Mouse (Mus musculus) E14TG2a.4 (cell line): ENCODE results near the gene Fbn1.

Experiments used
- CTCF ChIP-seq: conservative IDR thresholded peaks from 2 replicates; pipeline ENCODE4 v1.5.1; 2014; ENCODE audit warnings: low read length
- NANOG ChIP-seq: IDR thresholded peaks from 2 replicates; pipeline ENCODE4 v1.6.1; 2014; ENCODE audit warnings: borderline replicate concordance, low read length, mixed read lengths
- POU5F1 ChIP-seq: IDR thresholded peaks from 2 replicates; pipeline ENCODE4 v1.6.1; 2014; ENCODE audit warnings: low read length, borderline replicate concordance

GRCm38 (mm10) chr2:125260326-125260725 is 247.5 kb downstream of the Fbn1 start:
- TF ChIP-seq CTCF (no peak), NANOG (no peak), POU5F1 (no peak)
